Mouse (Mus musculus): ENCODE results near the gene Dusp23.

Gene Dusp23

GRCm38 (mm10) chr1:172632451-172633326 lies at the start of gene Dusp23:
Gene Dusp23 (minus strand): TSS chr1:172632962.
- DNase-seq, result peak; percentile 99

- no peak for DNase-seq
Observed at GRCm38 (mm10) chr1:172680742-172681141, 48.0 kb upstream of the Dusp23 start.

GRCm38 (mm10) chr1:172670716-172671115 lies 38.0 kb upstream of the Dusp23 start:
- DNase-seq, result no peak

- no peak for DNase-seq
Observed at GRCm38 (mm10) chr1:172667597-172667996, 34.8 kb upstream of the Dusp23 start.

- DNase-seq, result no peak
Observed at GRCm38 (mm10) chr1:172665457-172665856, 32.7 kb upstream of the Dusp23 start.

GRCm38 (mm10) chr1:172659688-172660087 lies 26.9 kb upstream of the Dusp23 start:
- no peak for DNase-seq

GRCm38 (mm10) chr1:172657266-172657665 lies 24.5 kb upstream of the Dusp23 start:
- DNase-seq, result no peak

- DNase-seq, result no peak
Observed at GRCm38 (mm10) chr1:172653900-172654299, 21.1 kb upstream of the Dusp23 start.

- no peak for DNase-seq
Observed at GRCm38 (mm10) chr1:172652040-172652662, 19.4 kb upstream of the Dusp23 start.

- DNase-seq, result no peak
Observed at GRCm38 (mm10) chr1:172651288-172651987, 18.7 kb upstream of the Dusp23 start.

GRCm38 (mm10) chr1:172650519-172651287 lies 17.9 kb upstream of the Dusp23 start:
- no peak for DNase-seq

- no peak for DNase-seq
Observed at GRCm38 (mm10) chr1:172649396-172649795, 16.6 kb upstream of the Dusp23 start.

GRCm38 (mm10) chr1:172647236-172647635 lies 14.5 kb upstream of the Dusp23 start:
- no peak for DNase-seq

GRCm38 (mm10) chr1:172638781-172639180 lies 6.0 kb upstream of the Dusp23 start:
- DNase-seq, result no peak

GRCm38 (mm10) chr1:172637801-172638200 lies 5.0 kb upstream of the Dusp23 start:
- no peak for DNase-seq

GRCm38 (mm10) chr1:172636266-172636665 lies 3.5 kb upstream of the Dusp23 start:
- no peak for DNase-seq

- no peak for DNase-seq
Observed at GRCm38 (mm10) chr1:172635258-172635657, 2.5 kb upstream of the Dusp23 start.

GRCm38 (mm10) chr1:172634136-172634535 lies 1.4 kb upstream of the Dusp23 start:
- DNase-seq, result no peak

GRCm38 (mm10) chr1:172631721-172632120 lies 1.0 kb downstream of the Dusp23 start:
- DNase-seq, result no peak

GRCm38 (mm10) chr1:172629831-172630230 lies 2.9 kb downstream of the Dusp23 start:
- DNase-seq, result no peak

- no peak for DNase-seq
Observed at GRCm38 (mm10) chr1:172626306-172626705, 6.5 kb downstream of the Dusp23 start.

GRCm38 (mm10) chr1:172624081-172624480 lies 8.7 kb downstream of the Dusp23 start:
- no peak for DNase-seq

GRCm38 (mm10) chr1:172623599-172623998 lies 9.2 kb downstream of the Dusp23 start:
- DNase-seq, result no peak
